Mouse (Mus musculus) midbrain, embryonic 10.5 days (tissue): ENCODE data around the gene Ccdc96. TPM values are rescaled to one million over a fixed set of nuclear protein-coding genes. Genes with fewer than 3 reads are reported as not detected.
A peak's percentile ranks its signal among the peaks of the same experiment; 100 is the strongest.

ENCODE experiments used
- DNase-seq: peaks from one replicate; pipeline ENCODE4 v3.0.0-alpha.2; 2017; ENCODE audit warnings: low spot score
- H3K27ac ChIP-seq: fragments of 300-500 bp; sonication (generic); replicated peaks from 2 replicates; pipeline ENCODE4 v1.5.1; 2016; ENCODE audit warnings: mild to moderate bottlenecking
- H3K27me3 ChIP-seq: fragments of 300-500 bp; sonication (generic); 2 replicates; pipeline ENCODE4 v1.6.1; 2016; ENCODE audit warnings: low read depth, mild to moderate bottlenecking; ENCODE audit not compliant: poor library complexity, severe bottlenecking
- H3K36me3 ChIP-seq: fragments of 300-500 bp; sonication (generic); 2 replicates; pipeline ENCODE4 v1.6.1; 2016; ENCODE audit warnings: mild to moderate bottlenecking, moderate library complexity
- H3K4me1 ChIP-seq: fragments of 300-500 bp; sonication (generic); 2 replicates; pipeline ENCODE4 v1.6.1; 2016
- H3K4me3 ChIP-seq: fragments of 300-500 bp; sonication (generic); 2 replicates; pipeline ENCODE4 v1.5.1; 2016; ENCODE audit warnings: mild to moderate bottlenecking, moderate library complexity
- H3K9me3 ChIP-seq: fragments of 300-500 bp; sonication (generic); replicated peaks from 2 replicates; pipeline ENCODE4 v1.6.1; 2016; ENCODE audit warnings: mild to moderate bottlenecking
- WGBS: fragments of 180-500 bp; shearing (Covaris S2); methylation state at CpG from one replicate; pipeline ENCODE4 v1.1.7; 2016; 5-methylcytosine and 5-hydroxymethylcytosine counted together
- polyA plus RNA-seq: library from polyadenylated mRNA; unstranded; fragments of >200 nt; fragmentation: Nextera tagmentation; extraction: Ambion mirVana; gene quantifications from 2 replicates; pipeline ENCODE4 v1.2.1, GENCODE M21; 2016

Gene Ccdc96
- polyA plus RNA-seq, 1 experiment from 2014 or later, result 5.0 TPM

- 24% methylated on average over 4 of the region's 4 CpGs for WGBS
These were observed 25.5 kb upstream of the Ccdc96 start for GRCm38 (mm10) chr5:36458926-36459325.

GRCm38 (mm10) chr5:36460712-36461111 lies 23.7 kb upstream of the Ccdc96 start:
- H3K4me3 ChIP-seq, result no peak overlapping the region
- DNase-seq, result no peak
- peaks cover 23% of the 10 kb centered on the region for H3K27me3 ChIP-seq
- WGBS, result 79% methylated on average over 2 of the region's 2 CpGs
- no peaks in the 10 kb centered on the region for H3K9me3 ChIP-seq
- H3K27ac ChIP-seq, result no peak overlapping the region
- no peaks in the 10 kb centered on the region for H3K36me3 ChIP-seq
- peaks cover 39% of the 10 kb centered on the region for H3K4me1 ChIP-seq

More at GRCm38 (mm10) chr5:36458926-36459325, 25.5 kb upstream of the Ccdc96 start:
- Histone ChIP-seq H3K9me3 (no peaks in the 10 kb centered on the region), H3K4me3 (no peak overlapping the region), H3K27ac (no peak overlapping the region), H3K27me3 (peaks cover 23% of the 10 kb centered on the region), H3K4me1 (peaks cover 27% of the 10 kb centered on the region), H3K36me3 (no peaks in the 10 kb centered on the region)
- peak; percentile 40 for DNase-seq

- peaks cover 23% of the 10 kb centered on the region for H3K27me3 ChIP-seq
- WGBS, result 73% methylated on average over 2 of the region's 2 CpGs
- no peak overlapping the region for H3K27ac ChIP-seq
- DNase-seq, result no peak
- H3K36me3 ChIP-seq, result no peaks in the 10 kb centered on the region
- H3K4me3 ChIP-seq, result no peak overlapping the region
- no peaks in the 10 kb centered on the region for H3K9me3 ChIP-seq
- peaks cover 40% of the 10 kb centered on the region for H3K4me1 ChIP-seq
These were observed 23.2 kb upstream of the Ccdc96 start for GRCm38 (mm10) chr5:36461231-36461630.

GRCm38 (mm10) chr5:36462810-36463209 lies 21.6 kb upstream of the Ccdc96 start:
- Histone ChIP-seq H3K4me1 (peaks cover 47% of the 10 kb centered on the region), H3K36me3 (peaks cover 7% of the 10 kb centered on the region), H3K27ac (no peak overlapping the region), H3K9me3 (no peaks in the 10 kb centered on the region), H3K4me3 (peak overlapping the region; percentile 16; the same call in 1 of the 2 replicates), H3K27me3 (peaks cover 23% of the 10 kb centered on the region)
- peak; percentile 77 for DNase-seq
- 19% methylated on average over 7 of the region's 7 CpGs for WGBS

- Histone ChIP-seq H3K27me3 (peaks cover 23% of the 10 kb centered on the region), H3K4me1 (peaks cover 47% of the 10 kb centered on the region), H3K4me3 (peak overlapping the region; percentile 98), H3K36me3 (peaks cover 13% of the 10 kb centered on the region), H3K9me3 (no peaks in the 10 kb centered on the region), H3K27ac (no peak overlapping the region)
- peak; percentile 35 for DNase-seq
- WGBS, result 14% methylated on average over 5 of the region's 5 CpGs
These were observed 21.0 kb upstream of the Ccdc96 start for GRCm38 (mm10) chr5:36463391-36463790.

- Histone ChIP-seq H3K4me1 (peaks cover 43% of the 10 kb centered on the region), H3K27me3 (peaks cover 23% of the 10 kb centered on the region), H3K9me3 (no peaks in the 10 kb centered on the region), H3K36me3 (peaks cover 29% of the 10 kb centered on the region), H3K27ac (peak within 1 kb of the TSS; percentile 88), H3K4me3 (peak within 1 kb of the TSS; percentile 98)
- WGBS, result under 1% methylated on average over 68 of the region's 68 CpGs
- DNase-seq, result peak; percentile 97
These were observed 19.4 kb upstream of the Ccdc96 start, which contains the start of gene Grpel1 for GRCm38 (mm10) chr5:36464709-36465661. Gene Grpel1 (plus strand): TSS chr5:36464998.

- no peaks in the 10 kb centered on the region for H3K9me3 ChIP-seq
- H3K27ac ChIP-seq, result peak overlapping the region; percentile 88; the same call in 1 of the 2 replicates
- peaks cover 38% of the 10 kb centered on the region for H3K36me3 ChIP-seq
- H3K4me3 ChIP-seq, result peak overlapping the region; percentile 98
- H3K27me3 ChIP-seq, result peaks cover 16% of the 10 kb centered on the region
- no peak for DNase-seq
- 33% methylated on average over 8 of the region's 8 CpGs for WGBS
- peaks cover 43% of the 10 kb centered on the region for H3K4me1 ChIP-seq
These were observed 18.5 kb upstream of the Ccdc96 start for GRCm38 (mm10) chr5:36465889-36466288.

GRCm38 (mm10) chr5:36471206-36471605 lies 13.2 kb upstream of the Ccdc96 start:
- no peak overlapping the region for H3K4me3 ChIP-seq
- peaks cover 8% of the 10 kb centered on the region for H3K4me1 ChIP-seq
- no peaks in the 10 kb centered on the region for H3K27me3 ChIP-seq
- no peak overlapping the region for H3K27ac ChIP-seq
- peaks cover 86% of the 10 kb centered on the region for H3K36me3 ChIP-seq
- H3K9me3 ChIP-seq, result no peaks in the 10 kb centered on the region
- DNase-seq, result no peak
- WGBS, result 92% methylated on average over 8 of the region's 8 CpGs

GRCm38 (mm10) chr5:36472876-36473655 lies 11.3 kb upstream of the Ccdc96 start:
- no peaks in the 10 kb centered on the region for H3K4me1 ChIP-seq
- no peak overlapping the region for H3K27ac ChIP-seq
- H3K4me3 ChIP-seq, result no peak overlapping the region
- no peaks in the 10 kb centered on the region for H3K9me3 ChIP-seq
- 90% methylated on average over 4 of the region's 4 CpGs for WGBS
- DNase-seq, result no peak
- H3K27me3 ChIP-seq, result no peaks in the 10 kb centered on the region
- H3K36me3 ChIP-seq, result peaks cover 91% of the 10 kb centered on the region

GRCm38 (mm10) chr5:36474283-36474682 lies 10.1 kb upstream of the Ccdc96 start:
- 86% methylated on average over 5 of the region's 5 CpGs for WGBS
- H3K36me3 ChIP-seq, result peaks cover 80% of the 10 kb centered on the region

GRCm38 (mm10) chr5:36477486-36477885 lies 6.9 kb upstream of the Ccdc96 start:
- DNase-seq, result no peak
- Histone ChIP-seq H3K27ac (no peak overlapping the region), H3K36me3 (peaks cover 62% of the 10 kb centered on the region), H3K9me3 (no peaks in the 10 kb centered on the region), H3K27me3 (no peaks in the 10 kb centered on the region), H3K4me1 (peaks cover 28% of the 10 kb centered on the region), H3K4me3 (no peak overlapping the region)
- WGBS, result 94% methylated on average over 3 of the region's 3 CpGs

More at GRCm38 (mm10) chr5:36474283-36474682, 10.1 kb upstream of the Ccdc96 start:
- DNase-seq, result peak; percentile 67
- no peak overlapping the region for H3K27ac ChIP-seq
- no peaks in the 10 kb centered on the region for H3K9me3 ChIP-seq
- no peak overlapping the region for H3K4me3 ChIP-seq
- H3K4me1 ChIP-seq, result peaks cover 6% of the 10 kb centered on the region
- H3K27me3 ChIP-seq, result no peaks in the 10 kb centered on the region

GRCm38 (mm10) chr5:36478540-36479420 lies 5.6 kb upstream of the Ccdc96 start:
- peaks cover 49% of the 10 kb centered on the region for H3K36me3 ChIP-seq
- H3K4me3 ChIP-seq, result no peak overlapping the region
- no peak overlapping the region for H3K27ac ChIP-seq
- H3K27me3 ChIP-seq, result no peaks in the 10 kb centered on the region
- no peak for DNase-seq
- no peaks in the 10 kb centered on the region for H3K9me3 ChIP-seq
- peaks cover 40% of the 10 kb centered on the region for H3K4me1 ChIP-seq
- 93% methylated on average over 6 of the region's 6 CpGs for WGBS
